Mouse (Mus musculus) embryonic stem cell, embryonic (primary cell): ENCODE measurements around the gene Itga11.

Source experiments
- CTCF ChIA-PET, 4 experiments: fragments of 300-600 bp in 2 of 4; fragments of 350-600 bp in 2 of 4; sonication (Branson Sonifier 250); formaldehyde crosslinking; loops; one replicate each; lab custom pipeline; 2022; ENCODE audit warnings: inconsistent platforms in 2 of 4; lab: Charles Lee
- POLR2A ChIA-PET, 4 experiments: fragments of 300-600 bp in 2 of 4; fragments of 350-600 bp in 2 of 4; sonication (Branson Sonifier 250); formaldehyde crosslinking; loops; one replicate each; lab custom pipeline; 2022; ENCODE audit warnings: antibody characterized with exemption in 4 of 4, inconsistent platforms in 1 of 4; lab: Charles Lee

Gene Itga11

DNA sequence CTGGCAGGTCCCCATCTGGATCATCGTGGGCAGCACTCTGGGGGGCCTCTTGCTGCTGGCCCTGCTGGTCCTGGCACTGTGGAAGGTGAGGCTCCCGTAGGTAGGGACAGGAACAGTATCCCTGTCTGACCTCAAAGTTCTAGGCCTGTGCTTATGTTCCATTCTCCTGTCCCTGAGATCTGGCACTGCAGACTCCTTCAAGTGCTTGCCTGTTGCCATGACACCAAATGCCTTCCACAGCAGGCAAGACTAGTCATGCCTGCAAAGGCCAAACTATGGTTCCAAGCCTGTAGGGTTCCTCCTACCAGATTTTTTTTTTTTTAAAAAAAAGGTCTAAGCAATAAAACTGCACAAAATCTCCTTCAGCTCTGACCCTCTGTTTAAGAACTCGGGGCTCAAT lies 104.3 kb downstream of the Itga11 start:
- POLR2A ChIA-PET = interaction anchor here in 2 of 4 experiments (41.1 to 59.5 kb wide), 2 partner anchors 42 to 50 kb away, joined by 1585 to 2072 read pairs; partner anchors contain the start of genes Cln6 (in 2 of the 2) and Fem1b (in 1 of the 2)
- CTCF ChIA-PET = interaction anchor here in 3 of 4 experiments (0.7 to 5.9 kb wide), 15 partner anchors 10 to 100 kb away, joined by 3 to 51 read pairs (median 5); no protein-coding TSS in a partner anchor

GRCm38 (mm10) chr9:62782976-62783781 lies 105.6 kb downstream of the Itga11 start:
- ChIA-PET CTCF (interaction anchor here (0.6 to 5.9 kb wide), 66 partner anchors 9 to 723 kb away, joined by 3 to 51 read pairs (median 4); no protein-coding TSS in a partner anchor), POLR2A (interaction anchor here in 3 of 4 experiments (0.6 to 59.5 kb wide), 10 partner anchors 9 to 661 kb away, joined by 3 to 2072 read pairs (median 4); partner anchors contain the start of genes Cln6 (in 2 of the 3), Fem1b (in 2 of the 3) and Glce (in 1 of the 3))

DNA sequence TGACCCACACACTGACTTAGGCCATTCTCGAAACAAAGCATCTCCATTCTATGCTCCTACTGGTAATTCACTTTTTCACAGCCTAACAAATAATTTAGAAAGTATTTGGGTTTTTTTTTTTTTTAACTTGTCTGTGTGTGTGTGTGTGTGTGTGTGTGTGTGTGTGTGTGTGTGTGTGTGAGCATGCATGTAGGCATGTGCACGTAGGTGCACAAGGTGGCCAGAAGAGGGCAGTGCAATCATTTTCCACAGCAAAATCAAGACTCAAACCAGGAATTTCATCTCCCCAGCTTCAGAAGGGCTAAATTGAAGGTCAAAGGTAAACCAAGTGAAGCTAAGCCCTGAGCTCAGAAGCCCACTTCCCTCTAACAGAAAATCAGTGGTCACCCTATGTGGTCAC lies 106.6 kb downstream of the Itga11 start:
- POLR2A ChIA-PET = interaction anchor here in 3 of 4 experiments (0.6 to 59.5 kb wide), 7 partner anchors 11 to 879 kb away, joined by 3 to 2072 read pairs (median 7); partner anchors contain the start of genes Cln6 (in 2 of the 3) and Fem1b (in 2 of the 3)
- CTCF ChIA-PET = interaction anchor here (0.6 to 5.9 kb wide), 19 partner anchors 12 to 415 kb away, joined by 3 to 51 read pairs (median 4); no protein-coding TSS in a partner anchor

- CTCF ChIA-PET = interaction anchor here in 3 of 4 experiments (0.9 to 5.9 kb wide), 7 partner anchors 9 to 63 kb away, joined by 3 to 51 read pairs (median 6); no protein-coding TSS in a partner anchor
- POLR2A ChIA-PET = interaction anchor here in 3 of 4 experiments (0.5 to 59.5 kb wide), 12 partner anchors 9 to 1355 kb away, joined by 3 to 2072 read pairs (median 3); partner anchors contain the start of genes Cln6 (in 2 of the 3) and Fem1b (in 2 of the 3)
Observed at GRCm38 (mm10) chr9:62786721-62787120, 109.1 kb downstream of the Itga11 start.

DNA sequence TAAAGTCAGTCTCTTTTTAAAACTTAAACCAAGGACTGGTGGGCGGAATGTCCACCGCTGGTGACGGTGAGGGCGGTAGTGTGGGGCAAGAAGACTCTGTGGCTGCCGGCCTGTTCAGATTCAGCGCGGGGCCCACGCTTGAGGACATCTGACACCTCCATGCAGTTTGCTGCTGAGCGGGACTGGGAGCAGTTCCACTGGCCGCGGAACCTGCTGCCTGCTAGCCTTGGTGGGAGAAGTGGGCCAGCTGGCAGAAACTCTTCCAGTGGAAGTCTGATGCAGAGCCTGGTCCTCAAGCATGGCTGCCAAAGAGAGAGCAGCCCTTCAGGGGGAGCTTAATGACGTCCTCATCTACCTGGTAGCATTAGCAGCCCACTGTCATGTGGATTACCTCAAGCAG lies 112.2 kb downstream of the Itga11 start:
- CTCF ChIA-PET = interaction anchor here (0.5 to 1.9 kb wide), 8 partner anchors 14 to 58 kb away, joined by 3 to 17 read pairs (median 6); no protein-coding TSS in a partner anchor
- POLR2A ChIA-PET = interaction anchor here in 3 of 4 experiments (0.6 to 59.5 kb wide), 6 partner anchors 8 to 440 kb away, joined by 3 to 2072 read pairs (median 4); partner anchors contain the start of genes Cln6 (in 2 of the 3) and Fem1b (in 1 of the 3)

DNA sequence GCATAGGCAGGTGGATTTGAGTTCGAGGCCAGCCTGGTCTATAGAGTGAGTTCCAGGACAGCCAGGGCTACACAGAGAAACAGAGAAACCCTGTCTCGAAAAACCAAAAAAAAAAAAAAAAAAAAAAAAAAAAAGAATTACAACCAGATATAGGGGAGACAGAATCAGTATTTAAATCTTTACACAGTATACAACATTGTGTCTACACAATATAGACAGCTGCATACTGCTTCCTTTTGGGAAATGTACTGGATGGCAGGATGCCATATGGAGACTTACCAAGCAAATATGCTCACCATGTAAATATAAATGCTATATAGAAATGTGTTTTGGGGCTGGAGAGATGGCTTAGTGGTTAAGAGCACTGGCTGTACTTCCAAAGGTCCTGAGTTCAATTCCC lies 121.6 kb downstream of the Itga11 start:
- CTCF ChIA-PET = interaction anchor here in 2 of 4 experiments (0.6 to 1.0 kb wide), 2 partner anchors 9 to 21 kb away, joined by 3 read pairs; no protein-coding TSS in a partner anchor
- POLR2A ChIA-PET = interaction anchor here in 3 of 4 experiments (0.7 to 59.5 kb wide), 6 partner anchors 3 to 278 kb away, joined by 3 to 2072 read pairs (median 795); partner anchors contain the start of genes Cln6 (in 2 of the 3) and Fem1b (in 2 of the 3)

- POLR2A ChIA-PET = interaction anchor here (0.6 to 59.5 kb wide), 21 partner anchors 7 to 1292 kb away, joined by 3 to 2072 read pairs (median 4); partner anchors contain the start of genes Cln6 (in 3 of the 4) and Fem1b (in 1 of the 4)
- CTCF ChIA-PET = interaction anchor here in 2 of 4 experiments (1.0 to 3.9 kb wide), 4 partner anchors 18 to 256 kb away, joined by 3 to 24 read pairs (median 8); no protein-coding TSS in a partner anchor
Observed at GRCm38 (mm10) chr9:62810095-62810494, 132.5 kb downstream of the Itga11 start.

DNA sequence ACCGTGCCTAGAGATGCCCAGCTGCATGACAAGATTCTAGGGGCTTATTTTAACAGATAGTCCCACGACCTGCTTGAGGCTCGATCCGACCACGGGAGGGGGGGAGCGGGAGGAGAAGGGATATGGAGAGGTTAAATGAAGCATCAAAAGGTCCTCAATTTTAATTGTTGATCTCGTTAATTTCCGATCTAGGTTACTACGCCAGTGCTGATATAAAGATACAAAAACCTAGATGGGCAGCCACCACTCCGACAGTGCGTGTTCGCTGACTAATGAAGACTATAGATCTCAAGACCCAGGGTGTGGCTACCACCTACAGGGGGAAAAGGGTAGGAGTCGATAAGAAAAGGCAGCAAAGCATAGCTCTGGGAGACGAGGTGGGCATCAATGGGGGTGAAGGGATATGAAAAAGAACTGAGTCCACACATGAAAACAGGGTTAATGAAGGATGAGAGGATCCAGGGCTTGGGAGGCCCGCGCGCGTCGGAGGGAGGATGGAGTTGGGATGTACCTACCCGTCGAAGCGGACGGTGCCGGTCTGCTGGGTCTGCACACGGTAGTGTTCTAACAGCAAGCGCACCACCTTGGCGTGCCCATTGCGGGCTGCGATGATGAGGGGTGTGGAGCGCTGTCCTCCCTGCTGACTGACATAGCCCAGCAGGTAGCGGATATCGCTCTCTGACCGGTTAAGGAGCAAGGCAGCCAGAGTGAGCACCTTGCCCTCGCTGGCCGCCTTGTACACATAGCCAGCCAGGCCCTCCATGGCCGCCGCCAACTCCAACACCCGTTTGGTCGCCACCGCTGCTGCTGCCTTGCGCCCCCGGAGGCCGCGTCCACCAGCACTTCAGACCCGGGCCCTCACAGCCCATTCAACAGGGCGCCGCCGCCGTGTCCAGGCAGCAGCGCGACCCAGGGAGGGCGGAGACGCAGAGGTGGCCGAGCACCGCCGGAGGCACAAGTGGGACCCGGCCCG lies 133.2 kb downstream of the Itga11 start:
- ChIA-PET CTCF (interaction anchor here (0.5 to 2.6 kb wide), 12 partner anchors 11 to 313 kb away, joined by 3 to 33 read pairs (median 6); partner anchors contain the start of gene Cln6 (in 1 of the 4)), POLR2A (interaction anchor here (0.7 to 59.5 kb wide), 34 partner anchors 8 to 688 kb away, joined by 3 to 2072 read pairs (median 5); partner anchors contain the start of genes Cln6 (in 3 of the 4), Calml4 (in 2 of the 4), Fem1b (in 1 of the 4) and Glce (in 1 of the 4))

- ChIA-PET POLR2A (interaction anchor here (0.5 to 59.5 kb wide), 43 partner anchors 8 to 1470 kb away, joined by 3 to 2072 read pairs (median 5); partner anchors contain the start of genes Cln6 (in 3 of the 4), Calml4 (in 2 of the 4), Fem1b (in 1 of the 4) and Glce (in 1 of the 4)), CTCF (interaction anchor here (0.5 to 2.6 kb wide), 14 partner anchors 10 to 312 kb away, joined by 3 to 33 read pairs (median 6); partner anchors contain the start of gene Cln6 (in 1 of the 4))
Observed at GRCm38 (mm10) chr9:62811516-62812121, 134.0 kb downstream of the Itga11 start, which contains the start of gene Fem1b. TSS of gene Fem1b (minus strand) at chr9:62811934.

DNA sequence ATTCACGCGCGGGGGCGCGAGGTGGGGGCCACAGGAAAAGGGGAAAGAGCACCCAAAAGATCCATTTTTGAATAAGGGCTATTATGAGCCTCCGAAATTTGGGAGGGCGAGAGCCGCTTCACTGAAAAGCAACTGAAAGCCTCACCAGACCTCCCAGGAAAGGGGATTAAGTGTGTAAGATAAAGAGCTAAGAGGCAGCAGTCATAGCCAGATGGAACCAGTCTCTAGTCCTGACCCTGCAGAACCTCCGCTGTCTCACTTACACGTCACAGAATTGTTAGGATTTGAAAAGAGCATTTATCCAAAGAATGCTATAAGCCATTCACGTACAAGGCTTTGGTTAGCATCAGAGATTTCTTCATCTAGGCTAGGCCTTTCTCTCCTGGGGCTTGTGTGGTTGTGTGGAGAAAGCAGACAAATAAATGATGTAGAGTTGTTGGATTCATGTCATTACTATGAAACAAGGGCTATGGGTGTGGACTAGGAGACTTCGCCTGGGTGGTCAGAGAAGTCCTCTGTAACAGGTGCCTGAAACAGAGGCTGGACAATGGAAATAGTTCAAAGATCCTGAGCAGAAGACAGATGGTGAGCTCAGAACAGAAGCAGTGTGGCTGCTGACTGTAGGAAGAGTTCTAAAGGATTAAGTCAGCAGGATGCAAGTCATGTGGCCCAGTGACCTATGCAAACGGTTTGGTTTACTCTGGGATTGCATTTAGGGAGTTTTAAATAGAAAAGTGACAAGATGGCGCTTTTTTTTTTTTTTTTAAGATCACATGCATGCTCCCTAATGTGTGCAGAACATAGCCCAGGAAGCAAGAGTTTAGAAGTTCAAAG lies 134.8 kb downstream of the Itga11 start:
- CTCF ChIA-PET = interaction anchor here in 3 of 4 experiments (0.9 to 2.6 kb wide), 12 partner anchors 9 to 35 kb away, joined by 3 to 33 read pairs (median 5); partner anchors contain the start of gene Cln6 (in 1 of the 3)
- POLR2A ChIA-PET = interaction anchor here (0.5 to 59.5 kb wide), 51 partner anchors 9 to 1469 kb away, joined by 3 to 2072 read pairs (median 5); partner anchors contain the start of genes Cln6 (in 3 of the 4), Calml4 (in 2 of the 4), Glce (in 2 of the 4) and Fem1b (in 1 of the 4)

DNA sequence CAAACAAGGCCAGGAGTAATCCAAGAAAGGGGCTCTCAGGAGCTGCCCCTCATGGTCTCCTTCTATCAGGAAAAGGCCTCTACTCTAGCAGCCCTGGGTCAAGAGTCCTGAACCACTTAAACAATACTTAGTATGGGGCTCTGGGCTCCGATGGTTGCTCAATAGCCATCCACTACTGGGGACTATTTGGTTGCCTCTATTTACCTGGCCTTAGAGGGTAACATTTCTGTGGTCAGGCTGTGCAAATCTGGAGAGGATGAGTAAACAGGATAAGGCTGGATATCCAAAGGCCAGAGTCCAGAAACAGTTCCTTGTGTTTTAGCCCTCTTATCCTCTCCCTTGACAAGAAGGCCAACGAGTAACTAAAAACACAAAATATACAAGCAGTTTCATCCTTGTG lies 137.1 kb downstream of the Itga11 start:
- ChIA-PET POLR2A (interaction anchor here in 3 of 4 experiments (1.2 to 59.5 kb wide), 6 partner anchors 9 to 318 kb away, joined by 3 to 2072 read pairs (median 1585); partner anchors contain the start of genes Cln6 (in 2 of the 3) and Fem1b (in 2 of the 3)), CTCF (interaction anchor here in 2 of 4 experiments (1.0 to 6.2 kb wide), 2 partner anchors 13 to 14 kb away, joined by 3 to 67 read pairs; no protein-coding TSS in a partner anchor)

GRCm38 (mm10) chr9:62816323-62817098 lies 138.9 kb downstream of the Itga11 start:
- CTCF ChIA-PET = interaction anchor here (0.5 to 6.2 kb wide), 9 partner anchors 10 to 987 kb away, joined by 3 to 67 read pairs (median 4); no protein-coding TSS in a partner anchor
- POLR2A ChIA-PET = interaction anchor here (0.7 to 59.5 kb wide), 14 partner anchors 8 to 712 kb away, joined by 3 to 2072 read pairs (median 4); partner anchors contain the start of genes Cln6 (in 2 of the 4) and Fem1b (in 2 of the 4)

DNA sequence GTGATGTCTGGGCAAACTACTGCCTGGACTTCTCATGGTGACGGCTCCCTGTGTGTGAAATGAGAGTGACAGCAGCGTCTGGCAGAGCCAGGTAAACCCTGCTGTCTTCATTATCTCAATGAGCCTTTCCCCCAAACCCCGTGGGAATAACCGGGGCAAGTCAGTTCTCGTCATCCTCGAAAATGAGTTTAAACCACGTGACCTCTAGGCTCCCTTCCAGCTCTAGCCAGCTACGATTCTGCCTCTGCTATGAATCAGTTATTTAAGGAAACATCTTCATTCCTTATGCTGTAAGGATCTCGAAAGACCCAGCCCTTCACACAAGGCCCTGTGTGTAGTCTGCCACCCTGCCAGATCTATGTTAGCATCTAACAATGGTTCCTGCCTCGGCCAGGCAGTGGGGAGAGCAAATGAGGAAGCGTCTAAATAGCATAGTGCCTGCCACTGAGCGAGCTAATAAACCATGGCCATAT lies 139.5 kb downstream of the Itga11 start:
- ChIA-PET POLR2A (interaction anchor here (0.6 to 59.5 kb wide), 12 partner anchors 7 to 711 kb away, joined by 3 to 2072 read pairs (median 6); partner anchors contain the start of genes Cln6 (in 2 of the 4) and Fem1b (in 2 of the 4)), CTCF (interaction anchor here in 3 of 4 experiments (0.5 to 6.2 kb wide), 7 partner anchors 9 to 268 kb away, joined by 3 to 67 read pairs (median 4); no protein-coding TSS in a partner anchor)
